Mouse (Mus musculus): ENCODE measurements around the gene Pam16. TPM values are rescaled to one million over a fixed set of nuclear protein-coding genes. Genes with fewer than 3 reads are reported as not detected.
A peak's percentile ranks its signal among the peaks of the same experiment; 100 is the strongest.

Pam16 gene
- polyA plus RNA-seq, 1 experiment from 2014 or later: 86.8 TPM

GRCm38 (mm10) chr16:4593971-4594813, 30.6 kb downstream of the Pam16 start, which contains the start of gene Glis2:
Glis2 (plus strand) TSS chr16:4594713.
- Histone ChIP-seq H3K27ac (ENCODE audit: low read length) (peak within 1 kb of the TSS; percentile 93), H3K4me3 (ENCODE audit: low read length) (peak within 1 kb of the TSS; percentile 84), H3K4me1 (ENCODE audit: control insufficient read depth, insufficient read depth, low read length) (peaks cover 49% of the 10 kb centered on the region), H3K9me3 (ENCODE audit: control insufficient read depth, low read length) (no peaks in the 10 kb centered on the region), H3K9ac (ENCODE audit: low read depth, low read length) (peak within 1 kb of the TSS; percentile 90), H3K27me3 (replicated peaks; ENCODE audit: control insufficient read depth, insufficient read depth, low read length) (no peaks in the 10 kb centered on the region), H3K36me3 (ENCODE audit: control insufficient read depth, insufficient read depth, low read length) (0 out of 2 replicates have a peak, but pooled peaks cover 2% of the 10 kb centered on the region), H3K4me2 (ENCODE audit: low read depth, low read length) (peak within 1 kb of the TSS; percentile 71)
- peak; percentile 82 for ATAC-seq
- WGBS: under 1% methylated on average over 32 of the region's 74 CpGs

- peak overlapping the region; percentile 93 for H3K27ac ChIP-seq (ENCODE audit: low read length)
- H3K9me3 ChIP-seq (ENCODE audit: control insufficient read depth, low read length): no peaks in the 10 kb centered on the region
- 12% methylated on average over 32 of the region's 32 CpGs for WGBS
Measured at GRCm38 (mm10) chr16:4592909-4593875, 31.6 kb downstream of the Pam16 start.

GRCm38 (mm10) chr16:4590236-4590635, 34.6 kb downstream of the Pam16 start:
- ATAC-seq: no peak
- Histone ChIP-seq H3K4me3 (ENCODE audit: low read length) (no peak overlapping the region), H3K36me3 (ENCODE audit: control insufficient read depth, insufficient read depth, low read length) (0 out of 2 replicates have a peak, but pooled peaks cover 2% of the 10 kb centered on the region), H3K27me3 (replicated peaks; ENCODE audit: control insufficient read depth, insufficient read depth, low read length) (no peaks in the 10 kb centered on the region), H3K4me1 (ENCODE audit: control insufficient read depth, insufficient read depth, low read length) (peaks cover 32% of the 10 kb centered on the region), H3K9ac (ENCODE audit: low read depth, low read length) (no peak overlapping the region), H3K4me2 (ENCODE audit: low read depth, low read length) (no peak overlapping the region), H3K27ac (ENCODE audit: low read length) (no peak overlapping the region), H3K9me3 (ENCODE audit: control insufficient read depth, low read length) (no peaks in the 10 kb centered on the region)
- 96% methylated on average over 9 of the region's 9 CpGs for WGBS

More at GRCm38 (mm10) chr16:4592909-4593875, 31.6 kb downstream of the Pam16 start:
- no peaks in the 10 kb centered on the region for H3K27me3 ChIP-seq (replicated peaks; ENCODE audit: control insufficient read depth, insufficient read depth, low read length)
- peak overlapping the region; percentile 71 for H3K4me2 ChIP-seq (ENCODE audit: low read depth, low read length)
- H3K36me3 ChIP-seq (ENCODE audit: control insufficient read depth, insufficient read depth, low read length): 0 out of 2 replicates have a peak, but pooled peaks cover 2% of the 10 kb centered on the region
- peaks cover 41% of the 10 kb centered on the region for H3K4me1 ChIP-seq (ENCODE audit: control insufficient read depth, insufficient read depth, low read length)
- ATAC-seq: 0 out of 2 replicates have a peak, but pooled peaks have one; percentile 4
- H3K9ac ChIP-seq (ENCODE audit: low read depth, low read length): peak overlapping the region; percentile 90
- H3K4me3 ChIP-seq (ENCODE audit: low read length): peak overlapping the region; percentile 84

- WGBS: 55% methylated on average over 5 of the region's 5 CpGs
- Histone ChIP-seq H3K9me3 (ENCODE audit: control insufficient read depth, low read length) (no peaks in the 10 kb centered on the region), H3K4me1 (ENCODE audit: control insufficient read depth, insufficient read depth, low read length) (peaks cover 27% of the 10 kb centered on the region), H3K9ac (ENCODE audit: low read depth, low read length) (peak overlapping the region; percentile 69), H3K27ac (ENCODE audit: low read length) (peak overlapping the region; percentile 92), H3K4me2 (ENCODE audit: low read depth, low read length) (no peak overlapping the region), H3K4me3 (ENCODE audit: low read length) (no peak overlapping the region), H3K36me3 (ENCODE audit: control insufficient read depth, insufficient read depth, low read length) (0 out of 2 replicates have a peak, but pooled peaks cover 2% of the 10 kb centered on the region), H3K27me3 (replicated peaks; ENCODE audit: control insufficient read depth, insufficient read depth, low read length) (no peaks in the 10 kb centered on the region)
- no peak for ATAC-seq
Measured at GRCm38 (mm10) chr16:4587516-4588210, 37.1 kb downstream of the Pam16 start.

- Histone ChIP-seq H3K27me3 (replicated peaks; ENCODE audit: control insufficient read depth, insufficient read depth, low read length) (no peaks in the 10 kb centered on the region), H3K36me3 (ENCODE audit: control insufficient read depth, insufficient read depth, low read length) (0 out of 2 replicates have a peak, but pooled peaks cover 2% of the 10 kb centered on the region), H3K4me2 (ENCODE audit: low read depth, low read length) (peak overlapping the region; percentile 75), H3K27ac (ENCODE audit: low read length) (peak overlapping the region; percentile 92), H3K4me3 (ENCODE audit: low read length) (peak overlapping the region; percentile 50), H3K9me3 (ENCODE audit: control insufficient read depth, low read length) (no peaks in the 10 kb centered on the region), H3K9ac (ENCODE audit: low read depth, low read length) (peak overlapping the region; percentile 69), H3K4me1 (ENCODE audit: control insufficient read depth, insufficient read depth, low read length) (peaks cover 21% of the 10 kb centered on the region)
- ATAC-seq: peak; percentile 99
- under 1% methylated on average over 43 of the region's 43 CpGs for WGBS
Measured at GRCm38 (mm10) chr16:4586531-4587123, 38.2 kb downstream of the Pam16 start.

- peaks cover 21% of the 10 kb centered on the region for H3K4me1 ChIP-seq (ENCODE audit: control insufficient read depth, insufficient read depth, low read length)
- peak; percentile 49 for ATAC-seq
- H3K9me3 ChIP-seq (ENCODE audit: control insufficient read depth, low read length): no peaks in the 10 kb centered on the region
- peak overlapping the region; percentile 92 for H3K27ac ChIP-seq (ENCODE audit: low read length)
- WGBS: 6% methylated on average over 14 of the region's 14 CpGs
- peak overlapping the region; percentile 69 for H3K9ac ChIP-seq (ENCODE audit: low read depth, low read length)
- 0 out of 2 replicates have a peak, but pooled peaks cover under 1% of the 10 kb centered on the region for H3K36me3 ChIP-seq (ENCODE audit: control insufficient read depth, insufficient read depth, low read length)
- peak overlapping the region; percentile 75 for H3K4me2 ChIP-seq (ENCODE audit: low read depth, low read length)
- peak overlapping the region; percentile 50 for H3K4me3 ChIP-seq (ENCODE audit: low read length)
- no peaks in the 10 kb centered on the region for H3K27me3 ChIP-seq (replicated peaks; ENCODE audit: control insufficient read depth, insufficient read depth, low read length)
Measured at GRCm38 (mm10) chr16:4585642-4586530, 38.9 kb downstream of the Pam16 start.

- Histone ChIP-seq H3K4me3 (ENCODE audit: low read length) (no peak overlapping the region), H3K9ac (ENCODE audit: low read depth, low read length) (no peak overlapping the region), H3K27me3 (replicated peaks; ENCODE audit: control insufficient read depth, insufficient read depth, low read length) (no peaks in the 10 kb centered on the region), H3K36me3 (ENCODE audit: control insufficient read depth, insufficient read depth, low read length) (no peaks in the 10 kb centered on the region), H3K4me1 (ENCODE audit: control insufficient read depth, insufficient read depth, low read length) (peaks cover 21% of the 10 kb centered on the region), H3K4me2 (ENCODE audit: low read depth, low read length) (no peak overlapping the region), H3K9me3 (ENCODE audit: control insufficient read depth, low read length) (no peaks in the 10 kb centered on the region), H3K27ac (ENCODE audit: low read length) (no peak overlapping the region)
- WGBS: 76% methylated on average over 5 of the region's 5 CpGs
- no peak for ATAC-seq
Measured at GRCm38 (mm10) chr16:4584438-4584837, 40.4 kb downstream of the Pam16 start.

GRCm38 (mm10) chr16:4583807-4584206, 41.0 kb downstream of the Pam16 start:
- H3K36me3 ChIP-seq (ENCODE audit: control insufficient read depth, insufficient read depth, low read length): no peaks in the 10 kb centered on the region
- ATAC-seq: no peak
- no peak overlapping the region for H3K4me2 ChIP-seq (ENCODE audit: low read depth, low read length)
- H3K27me3 ChIP-seq (replicated peaks; ENCODE audit: control insufficient read depth, insufficient read depth, low read length): no peaks in the 10 kb centered on the region
- peaks cover 21% of the 10 kb centered on the region for H3K4me1 ChIP-seq (ENCODE audit: control insufficient read depth, insufficient read depth, low read length)
- WGBS: 76% methylated on average over 3 of the region's 3 CpGs
- H3K9ac ChIP-seq (ENCODE audit: low read depth, low read length): no peak overlapping the region
- no peaks in the 10 kb centered on the region for H3K9me3 ChIP-seq (ENCODE audit: control insufficient read depth, low read length)
- no peak overlapping the region for H3K27ac ChIP-seq (ENCODE audit: low read length)
- no peak overlapping the region for H3K4me3 ChIP-seq (ENCODE audit: low read length)

Data from intestine, embryonic 16.5 days (tissue).